Mouse (Mus musculus): ENCODE measurements around the gene Il12a.
A peak's percentile ranks its signal among the peaks of the same experiment; 100 is the strongest.

Il12a gene

GRCm38 (mm10) chr3:68686852-68687560, 3.4 kb upstream of the Il12a start:
- peak; percentile 32 for DNase-seq (ENCODE audit: low spot score)

DNA sequence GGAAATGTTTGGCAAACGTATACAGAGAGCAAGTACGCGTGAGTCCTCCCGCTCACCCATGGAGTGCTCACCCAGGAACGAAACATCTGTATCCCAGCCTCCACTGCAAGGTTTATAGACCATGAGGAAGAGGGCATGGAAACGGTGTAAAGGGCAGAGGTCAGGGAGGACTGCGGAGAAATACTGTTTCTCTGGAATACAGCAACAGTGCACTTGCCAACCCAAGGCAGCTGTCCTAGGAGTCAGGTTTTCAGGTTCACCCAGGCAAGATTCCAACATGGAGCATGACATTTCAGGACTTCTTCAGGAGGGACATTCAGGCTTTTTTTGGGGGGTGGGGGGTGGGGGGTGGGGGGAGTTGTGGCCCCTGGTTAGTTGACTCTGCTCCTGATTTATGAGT, 1.1 kb upstream of the Il12a start:
- no peak for DNase-seq (ENCODE audit: low spot score)

DNA sequence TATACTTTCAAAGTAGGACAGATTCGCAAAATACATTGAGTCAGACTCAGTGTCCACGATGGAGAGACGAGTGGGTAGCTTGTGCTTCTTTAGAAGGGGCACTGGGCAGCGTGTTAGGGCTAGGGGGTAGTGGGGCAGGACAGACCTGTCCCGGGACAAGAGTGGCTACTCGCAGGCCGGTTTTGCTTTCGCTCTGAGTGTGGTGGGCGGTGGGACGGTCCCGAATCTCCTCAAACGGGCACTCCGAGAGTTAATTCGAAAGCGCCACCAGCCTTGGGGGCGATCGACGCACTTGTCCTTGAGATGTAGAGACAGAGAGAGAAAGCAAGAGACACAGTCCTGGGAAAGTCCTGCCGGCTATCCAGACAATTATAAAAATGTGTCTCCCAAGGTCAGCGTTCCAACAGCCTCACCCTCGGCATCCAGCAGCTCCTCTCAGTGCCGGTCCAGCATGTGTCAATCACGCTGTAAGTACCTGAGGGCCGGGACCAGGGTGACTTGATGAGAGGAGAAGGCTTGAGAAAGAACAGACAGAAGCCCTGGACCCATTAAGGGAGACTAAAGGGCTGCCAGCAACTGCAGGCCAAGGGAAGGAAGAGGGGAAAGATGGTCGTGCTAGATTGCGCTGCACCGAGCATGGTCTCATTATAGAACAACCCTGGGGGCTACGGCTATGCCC, 795 bp downstream of the Il12a start:
- no peak for DNase-seq (ENCODE audit: low spot score)

- no peak for DNase-seq (ENCODE audit: low spot score)
These were observed 1.6 kb downstream of the Il12a start for GRCm38 (mm10) chr3:68691938-68692599.

GRCm38 (mm10) chr3:68692600-68693225, 2.3 kb downstream of the Il12a start:
- no peak for DNase-seq (ENCODE audit: low spot score)

DNA sequence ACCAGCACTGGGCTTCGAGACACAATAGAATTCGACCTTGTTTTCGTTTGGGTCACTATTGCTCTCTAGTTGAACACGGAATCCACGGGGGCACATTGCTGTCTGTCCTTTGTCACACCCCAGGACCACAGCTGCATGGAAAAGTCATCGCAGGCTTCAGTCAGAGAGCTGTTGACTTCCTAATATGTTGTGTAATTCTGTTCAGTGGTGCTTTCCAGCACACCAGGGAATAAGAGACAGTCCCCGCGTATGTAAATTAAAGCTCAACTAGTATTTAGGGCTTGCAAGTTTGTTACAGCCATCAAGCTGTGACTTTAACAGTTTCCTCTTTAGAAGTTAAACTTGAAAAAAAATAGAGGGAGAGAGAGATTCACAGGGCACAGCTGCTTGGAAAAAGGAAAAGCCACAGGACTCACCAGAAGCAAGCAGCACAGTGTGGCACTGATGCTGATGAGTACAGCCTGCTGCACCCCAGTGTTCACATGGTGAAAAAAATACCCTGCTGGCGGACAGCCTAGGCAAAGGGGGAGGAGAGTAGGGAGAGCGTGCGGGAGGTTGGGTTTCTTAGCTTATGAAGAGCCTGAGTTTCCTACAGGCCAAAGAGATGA, 3.1 kb downstream of the Il12a start:
- peak; percentile 60 for DNase-seq (ENCODE audit: low spot score)

- no peak for DNase-seq (ENCODE audit: low spot score)
These were observed 4.9 kb downstream of the Il12a start for GRCm38 (mm10) chr3:68695321-68695720.

DNA sequence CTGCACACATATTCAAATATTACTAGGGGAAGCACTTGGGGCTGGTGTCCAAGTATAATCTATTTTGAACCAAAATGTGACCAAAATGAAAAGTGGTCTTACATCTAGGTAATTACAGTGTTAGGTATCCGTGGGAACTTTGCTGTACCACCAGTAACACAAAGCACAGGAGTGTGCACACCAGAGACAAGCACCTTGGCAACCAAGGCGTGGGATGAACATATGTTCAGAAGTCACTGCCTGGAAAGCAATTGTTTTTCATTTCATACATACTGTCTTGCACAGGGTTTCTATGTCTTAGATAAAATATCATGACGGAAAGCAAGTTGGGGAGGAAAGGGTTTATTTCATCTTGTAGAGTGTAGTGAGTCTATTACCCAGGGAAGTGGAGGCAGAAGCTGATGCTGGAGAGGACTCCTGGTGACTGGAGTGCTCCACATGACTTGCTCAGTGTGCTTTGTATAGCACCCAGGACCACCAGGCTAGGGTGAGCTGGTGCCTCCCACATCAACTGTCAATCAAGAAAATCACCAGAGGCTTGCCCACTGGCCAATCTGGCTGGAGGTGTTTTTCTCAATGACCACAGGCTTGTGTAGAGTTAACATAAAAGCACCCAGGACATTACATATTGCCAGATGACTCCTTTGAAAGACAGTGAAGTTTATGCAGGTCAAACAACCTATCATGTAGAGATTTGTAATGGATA, 6.2 kb downstream of the Il12a start:
- no peak for DNase-seq (ENCODE audit: low spot score)

DNA sequence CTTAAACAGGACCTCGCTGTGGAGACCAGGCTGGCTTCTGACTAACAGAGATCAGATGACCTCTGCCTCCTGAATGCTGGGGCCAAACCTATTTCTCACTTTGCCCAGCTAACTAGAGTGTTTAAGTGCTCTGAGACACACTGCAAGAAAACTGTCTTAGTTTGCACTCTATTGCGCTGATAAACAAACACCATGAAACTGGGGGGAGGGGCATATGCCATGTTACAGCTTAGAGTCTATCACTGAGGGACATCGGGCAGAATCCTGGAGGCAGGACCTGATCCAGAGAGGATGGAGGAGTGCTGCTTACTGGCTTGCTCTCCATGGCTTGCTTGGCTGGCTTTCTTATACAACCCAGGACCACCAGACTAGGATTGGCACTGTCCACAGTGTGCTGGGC, 8.2 kb downstream of the Il12a start:
- DNase-seq (ENCODE audit: low spot score) = no peak

GRCm38 (mm10) chr3:68700091-68700490, 9.6 kb downstream of the Il12a start:
- DNase-seq (ENCODE audit: low spot score) = no peak

DNA sequence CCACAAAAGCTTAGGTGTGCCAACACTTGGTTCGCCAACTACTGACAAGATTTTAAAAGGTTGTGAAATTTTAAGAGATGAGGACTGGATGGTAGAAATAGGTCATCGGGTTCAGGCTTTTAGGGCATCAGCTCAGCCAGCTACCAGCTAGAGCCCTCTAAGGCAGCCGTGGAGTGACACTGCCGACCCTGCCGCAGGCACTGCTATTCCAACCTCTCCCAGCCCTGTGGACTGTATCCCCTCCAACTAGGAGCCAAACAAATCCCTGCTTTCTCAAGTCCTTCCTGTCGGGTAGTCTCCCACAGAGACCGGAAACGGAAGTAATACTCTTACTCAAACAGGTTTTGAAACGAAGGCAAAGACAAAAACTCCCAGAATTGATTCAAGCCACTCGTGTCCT, 15.9 kb downstream of the Il12a start:
- no peak for DNase-seq (ENCODE audit: low spot score)

DNA sequence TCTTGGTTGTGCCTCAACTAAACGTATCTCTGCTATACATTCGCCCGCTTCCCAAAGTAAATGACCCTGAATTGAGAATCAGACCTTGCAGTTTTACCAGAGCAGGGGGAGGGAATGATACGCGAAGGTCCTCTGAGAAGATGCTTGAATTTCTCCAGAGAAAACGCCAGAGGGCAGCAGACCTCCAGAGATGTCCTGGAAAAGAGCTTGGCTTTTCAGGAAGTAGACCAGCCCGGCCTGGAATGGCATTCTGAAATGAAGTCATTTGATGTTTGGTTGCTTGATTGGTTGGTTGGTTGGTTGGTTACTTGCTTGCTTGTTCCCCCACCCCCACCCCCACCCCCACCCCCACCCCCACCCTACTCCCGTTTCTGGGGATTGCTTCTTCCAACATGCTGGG, 17.8 kb downstream of the Il12a start:
- peak; percentile 34 for DNase-seq (ENCODE audit: low spot score)

GRCm38 (mm10) chr3:68709198-68709797, 18.9 kb downstream of the Il12a start:
- DNase-seq (ENCODE audit: low spot score) = peak; percentile 69

DNA sequence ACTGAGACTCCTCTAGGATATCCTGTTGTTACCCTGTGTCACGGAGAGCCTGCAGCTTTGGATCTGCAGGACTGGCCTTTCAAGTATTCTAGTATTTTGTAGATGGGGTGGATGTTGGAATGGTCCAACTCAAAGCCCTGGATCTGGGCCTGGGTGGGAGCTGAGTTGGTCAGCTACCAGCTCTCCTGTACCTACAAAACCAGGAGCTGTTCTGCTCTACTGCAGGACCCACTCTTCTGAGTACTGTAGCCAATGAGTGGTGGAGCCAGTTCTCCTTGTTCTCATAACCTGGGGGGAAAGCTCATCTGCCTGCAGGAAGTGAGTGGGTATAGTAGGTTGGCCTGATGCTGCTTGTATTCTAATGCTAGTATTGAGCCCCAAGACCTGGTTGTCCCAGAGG, 20.0 kb downstream of the Il12a start:
- no peak for DNase-seq (ENCODE audit: low spot score)

DNA sequence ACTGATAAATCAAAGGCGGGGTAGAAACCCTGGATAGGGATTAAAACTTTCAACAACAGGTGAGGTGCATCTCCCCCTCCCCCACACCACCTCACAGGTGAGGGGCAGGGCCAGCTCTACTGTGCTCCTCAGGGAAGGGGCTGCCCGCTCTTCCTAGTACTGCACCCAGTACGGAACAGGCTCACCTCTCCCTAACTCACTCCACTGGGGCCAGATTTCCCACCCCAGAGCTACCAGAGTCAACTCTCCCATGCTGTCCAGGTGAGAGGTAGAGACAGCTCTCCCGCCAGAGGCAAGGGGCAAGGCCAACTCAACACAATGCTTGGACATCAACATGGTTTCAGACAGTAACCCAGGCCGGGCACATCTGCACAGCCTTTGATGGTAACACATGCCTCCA, 21.1 kb downstream of the Il12a start:
- no peak for DNase-seq (ENCODE audit: low spot score)

DNA sequence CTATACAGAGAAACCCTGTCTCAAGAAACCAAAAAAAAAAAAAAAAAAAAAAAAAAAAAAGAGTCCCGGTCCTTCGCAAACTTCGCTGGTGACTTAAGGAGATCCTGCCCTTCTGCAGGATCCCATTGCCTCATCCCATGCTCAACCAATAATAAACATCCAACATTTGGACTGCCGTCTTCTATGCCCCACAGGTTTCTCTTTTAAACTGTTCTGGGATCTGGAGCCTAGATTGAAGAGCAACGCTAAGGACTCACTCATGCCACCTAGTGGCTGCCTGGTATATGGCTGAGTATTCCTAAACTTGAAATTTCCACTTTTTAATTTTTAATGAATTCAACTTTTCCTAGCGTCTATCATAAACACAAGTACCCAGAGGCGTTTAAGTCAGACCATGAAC, 23.1 kb downstream of the Il12a start:
- DNase-seq (ENCODE audit: low spot score) = peak; percentile 45

DNA sequence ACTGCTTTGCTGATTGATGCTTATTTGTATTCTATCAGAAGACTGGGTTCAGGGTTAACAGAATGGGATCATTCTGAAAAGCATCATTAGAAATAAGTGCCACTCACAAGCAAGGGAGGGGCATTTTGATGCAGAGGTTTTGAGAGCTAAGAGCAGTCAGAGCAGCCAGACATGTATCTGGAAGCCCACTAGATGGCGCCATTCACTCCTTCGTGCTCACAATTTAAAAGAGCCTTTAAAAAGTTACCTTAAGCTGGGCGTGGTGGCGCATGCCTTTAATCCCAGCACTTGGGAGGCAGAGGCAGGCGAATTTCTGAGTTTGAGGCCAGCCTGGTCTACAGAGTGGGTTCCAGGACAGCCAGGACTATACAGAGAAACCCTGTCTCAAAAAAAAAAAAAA, 26.9 kb downstream of the Il12a start:
- peak; percentile 33 for DNase-seq (ENCODE audit: low spot score)

DNA sequence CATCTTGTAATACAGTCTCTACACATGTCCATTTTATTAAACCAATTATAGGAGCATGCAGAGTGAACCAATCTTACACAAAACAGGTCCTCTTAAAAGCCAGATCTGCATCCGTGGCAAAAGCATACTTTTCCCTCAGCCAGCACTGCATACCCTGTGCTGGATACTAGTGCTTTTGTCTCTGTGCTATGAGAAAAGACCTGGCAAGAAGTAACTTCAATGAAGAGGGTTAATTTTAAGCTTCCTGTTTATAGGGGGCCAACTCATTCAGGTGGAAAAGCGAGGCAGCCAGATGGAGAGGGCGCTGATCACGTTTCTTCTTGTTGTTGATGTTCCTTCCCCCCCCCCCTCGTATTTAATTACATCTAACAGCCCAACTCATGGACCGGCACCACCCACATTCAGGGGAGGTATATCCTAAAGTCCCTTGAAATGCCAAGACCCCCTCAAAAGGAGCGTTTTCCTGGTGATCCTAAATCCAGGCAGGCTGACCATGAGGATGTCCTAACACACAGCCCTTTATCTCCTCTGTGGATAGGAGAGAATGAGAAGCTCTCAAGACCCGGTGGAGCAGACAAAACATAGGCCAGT, 28.9 kb downstream of the Il12a start:
- DNase-seq (ENCODE audit: low spot score) = no peak

DNA sequence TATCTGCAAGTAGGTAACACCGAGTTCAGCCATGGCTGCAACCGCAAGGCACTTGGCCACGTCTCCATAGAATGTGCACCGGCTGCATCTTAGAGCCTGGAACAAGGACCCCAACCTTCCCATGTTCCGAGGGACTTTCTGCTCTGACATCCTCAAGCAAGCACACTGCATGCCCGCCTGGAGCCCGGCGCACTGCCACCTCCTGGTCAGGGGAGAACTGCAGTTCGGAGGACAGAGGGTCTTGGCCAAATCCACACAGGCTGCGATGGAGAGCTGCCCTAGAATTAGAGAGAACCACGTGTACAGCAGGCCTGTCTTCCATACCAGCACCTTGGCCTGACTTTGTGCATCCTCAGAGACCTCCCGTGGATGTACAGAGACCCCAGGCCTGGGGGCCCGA, 29.8 kb downstream of the Il12a start:
- peak; percentile 57 for DNase-seq (ENCODE audit: low spot score)

DNA sequence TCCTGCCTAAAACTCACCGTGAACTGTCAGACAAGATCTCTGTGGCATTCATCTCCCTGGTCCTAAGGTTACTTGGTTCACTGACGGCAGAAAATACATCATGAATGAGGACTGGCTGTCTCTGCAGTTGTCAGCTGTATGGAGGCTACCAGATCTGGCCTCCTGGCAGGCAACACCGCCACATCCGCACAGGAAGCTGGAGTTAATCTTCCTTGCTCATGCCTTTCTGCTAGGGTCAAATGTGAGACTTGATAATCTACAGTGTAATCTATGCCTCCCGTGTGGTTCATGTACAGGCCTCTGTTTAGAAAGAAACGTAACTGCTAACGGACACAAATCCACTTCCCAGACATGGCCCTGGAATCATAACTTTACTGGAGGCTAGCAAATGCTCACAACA, 51.5 kb downstream of the Il12a start:
- DNase-seq (ENCODE audit: low spot score) = no peak
